Mouse (Mus musculus) heart, adult 11 months (tissue): ENCODE measurements around the gene Rsph6a.
"Not testable (repeated sequence)": the region's sequence is repeated elsewhere in the genome, so short reads cannot be mapped to it uniquely, and the experiment has no call there.

Experiments
- DNase-seq: peaks from one replicate; pipeline ENCODE4 v3.0.0; 2022

Rsph6a gene

DNA sequence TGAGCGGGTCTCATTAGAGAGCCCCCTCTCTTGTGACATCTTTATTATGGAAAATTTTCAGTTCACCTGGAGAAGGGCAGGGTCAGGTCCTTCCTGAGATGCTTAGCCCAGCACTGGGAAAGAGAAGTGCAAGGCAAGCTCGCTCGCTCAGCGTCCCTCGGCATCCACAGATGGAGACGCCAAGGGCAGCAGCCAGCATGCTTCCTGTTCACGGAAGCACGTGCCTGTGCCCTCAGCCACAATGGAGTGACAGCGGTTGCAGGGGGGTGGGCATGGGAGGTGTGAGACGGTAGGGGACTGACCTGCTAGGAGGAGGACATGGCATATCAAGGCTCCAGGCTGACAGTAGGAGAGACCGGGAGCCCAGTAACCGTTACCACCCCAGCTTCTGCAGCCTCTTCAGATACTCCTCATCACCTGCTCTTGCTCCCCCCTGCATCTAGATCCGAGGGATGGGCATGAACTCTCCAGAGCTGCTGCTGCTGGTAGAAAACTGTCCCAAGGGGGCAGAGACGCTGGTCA lies 6.4 kb upstream of the Rsph6a start:
- DNase-seq = peak; percentile 87

DNA sequence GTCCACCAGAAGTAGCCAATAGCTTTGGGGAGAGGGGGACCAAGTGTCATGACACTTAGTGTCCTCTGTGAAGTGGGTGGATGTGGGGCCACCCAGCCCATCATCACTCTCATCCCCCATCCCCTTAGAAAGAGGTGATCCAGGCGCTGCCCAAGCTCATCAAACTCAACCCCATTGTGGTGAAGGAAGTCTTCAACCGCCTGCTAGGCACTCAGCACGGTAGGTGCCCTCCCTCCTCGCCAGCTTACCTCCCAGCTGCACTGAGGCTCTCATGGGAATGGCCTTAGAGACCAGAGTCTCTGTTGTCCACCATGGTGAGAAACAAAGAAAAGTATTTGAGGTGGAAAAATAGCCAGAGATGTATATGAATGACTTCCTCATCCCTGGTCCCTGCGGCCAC lies 5.2 kb upstream of the Rsph6a start:
- DNase-seq = peak; percentile 90

DNA sequence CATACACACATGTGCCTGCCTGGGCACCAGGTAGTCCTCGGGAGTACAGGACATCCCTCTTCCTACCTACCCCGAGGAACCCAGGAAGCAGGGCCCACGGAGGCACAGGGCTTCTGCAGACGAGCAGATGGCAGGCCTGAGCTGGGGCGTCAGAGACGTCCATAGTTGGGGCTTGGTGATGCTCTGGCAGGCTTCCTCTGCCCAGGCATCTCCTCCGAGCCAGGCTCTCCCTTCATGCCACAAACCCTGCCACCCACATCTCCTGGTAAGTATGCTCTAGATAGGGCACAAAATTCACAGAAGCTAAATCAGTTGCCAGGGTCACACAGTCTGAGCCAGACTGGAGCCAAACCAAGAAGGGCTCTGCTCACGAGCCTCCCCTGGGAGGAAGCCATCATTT lies 4.3 kb upstream of the Rsph6a start:
- peak; percentile 90 for DNase-seq

DNA sequence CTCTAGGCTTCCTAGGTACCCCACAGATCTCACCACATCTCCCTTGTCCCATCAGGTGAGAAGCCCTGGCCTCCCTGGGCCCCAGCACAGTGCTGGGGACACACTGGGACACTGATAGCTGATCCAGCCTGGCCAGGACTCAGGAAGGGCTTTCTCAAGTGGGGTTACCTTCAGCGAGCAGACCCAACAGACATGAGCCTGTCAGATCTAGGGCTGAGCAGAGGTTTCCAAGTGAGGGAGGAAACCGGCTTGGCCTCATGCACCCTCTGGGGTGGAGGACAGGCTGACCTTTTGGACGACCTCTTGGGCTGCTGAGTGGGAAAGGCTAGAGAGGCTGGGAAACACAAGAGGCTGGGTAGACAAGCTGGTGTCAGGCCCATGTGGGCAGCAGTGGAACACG lies 3.3 kb upstream of the Rsph6a start:
- DNase-seq = peak; percentile 93

DNA sequence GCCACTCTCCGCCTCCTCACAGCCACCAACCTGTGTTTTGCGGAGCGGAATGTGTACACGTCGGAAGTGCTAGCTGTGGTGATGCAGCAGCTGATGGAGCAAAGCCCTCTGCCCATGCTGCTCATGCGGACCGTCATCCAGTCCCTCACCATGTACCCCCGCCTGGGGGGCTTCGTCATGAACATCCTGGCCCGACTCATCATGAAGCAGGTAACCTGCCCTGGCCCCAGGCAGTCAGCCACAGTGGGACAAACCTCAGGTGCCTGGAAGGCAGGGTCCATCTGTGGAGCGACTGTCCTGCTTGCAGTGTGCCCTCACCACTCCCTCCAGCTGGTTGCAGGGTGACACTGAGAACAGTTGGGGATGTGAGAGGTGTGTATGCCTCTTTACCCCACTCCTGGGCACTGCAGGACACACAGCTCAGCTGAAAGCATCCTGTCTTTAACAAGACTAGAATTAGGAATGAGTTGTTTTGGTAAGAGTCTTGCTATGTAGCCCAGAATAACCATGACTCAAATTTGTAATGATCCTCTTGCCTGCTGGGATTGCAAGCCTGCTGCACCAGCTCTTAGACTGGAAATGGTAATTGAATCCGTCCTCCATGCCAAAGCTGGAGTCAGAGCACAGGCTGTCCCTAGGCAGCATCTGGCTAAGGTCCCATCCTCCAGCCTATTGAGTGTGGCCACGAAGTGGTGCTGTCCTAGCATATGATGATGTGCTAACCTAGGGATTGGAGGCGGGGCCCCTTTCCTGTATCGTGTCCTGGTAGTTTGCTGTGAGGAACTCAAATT lies 1.9 kb upstream of the Rsph6a start:
- peak; percentile 92 for DNase-seq

DNA sequence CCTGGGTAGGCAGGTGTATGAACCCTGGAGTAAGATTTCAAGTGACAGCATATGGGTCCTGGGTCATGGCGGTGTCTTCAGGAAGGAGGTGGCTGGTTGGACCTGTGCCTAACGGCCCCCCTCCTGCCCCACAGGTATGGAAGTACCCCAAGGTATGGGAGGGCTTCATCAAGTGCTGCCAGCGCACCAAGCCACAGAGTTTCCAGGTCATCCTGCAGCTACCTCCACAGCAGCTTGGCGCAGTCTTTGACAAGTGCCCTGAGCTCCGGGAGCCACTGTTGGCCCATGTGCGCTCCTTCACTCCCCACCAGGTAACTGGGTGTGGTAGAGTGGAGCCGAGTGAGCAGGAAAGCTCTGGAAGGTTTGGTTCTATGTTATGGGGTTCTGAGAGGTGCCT lies 1.4 kb upstream of the Rsph6a start:
- peak; percentile 89 for DNase-seq

DNA sequence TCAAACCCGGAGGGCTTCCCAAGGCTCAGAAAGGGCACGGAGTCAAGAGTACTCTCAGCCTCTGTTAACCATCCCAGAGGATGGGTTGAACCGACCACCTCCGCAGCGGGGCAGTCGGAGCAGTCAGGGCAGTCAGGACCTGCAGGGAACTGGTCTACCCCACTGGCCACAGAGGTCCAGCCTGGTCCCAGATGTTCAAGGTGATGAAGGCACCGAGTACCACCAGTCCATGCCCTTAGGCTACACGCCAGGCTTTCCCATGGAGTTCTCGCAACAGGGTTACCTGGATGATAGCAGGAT lies 237 bp downstream of the Rsph6a start:
- DNase-seq = no peak

DNA sequence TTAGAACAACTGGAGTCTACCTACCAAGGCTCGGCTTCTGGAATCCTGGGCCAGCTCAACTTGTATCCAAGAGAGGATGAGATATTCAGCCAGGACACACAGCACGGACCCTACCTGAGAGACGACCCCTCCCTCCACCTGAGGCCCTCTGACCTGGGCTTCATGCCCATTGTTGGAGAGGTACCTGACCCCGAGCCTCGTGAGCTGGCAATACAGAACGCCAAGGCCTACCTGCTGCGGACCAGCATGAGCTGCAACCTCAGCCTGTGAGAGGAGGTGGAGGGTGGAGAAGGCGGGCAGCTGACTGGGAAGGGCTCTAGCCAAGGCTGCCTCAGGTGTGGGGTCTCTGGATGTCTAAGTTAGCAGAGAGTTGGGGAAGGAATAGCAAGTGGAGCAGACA lies 618 bp downstream of the Rsph6a start:
- peak; percentile 84 for DNase-seq

DNA sequence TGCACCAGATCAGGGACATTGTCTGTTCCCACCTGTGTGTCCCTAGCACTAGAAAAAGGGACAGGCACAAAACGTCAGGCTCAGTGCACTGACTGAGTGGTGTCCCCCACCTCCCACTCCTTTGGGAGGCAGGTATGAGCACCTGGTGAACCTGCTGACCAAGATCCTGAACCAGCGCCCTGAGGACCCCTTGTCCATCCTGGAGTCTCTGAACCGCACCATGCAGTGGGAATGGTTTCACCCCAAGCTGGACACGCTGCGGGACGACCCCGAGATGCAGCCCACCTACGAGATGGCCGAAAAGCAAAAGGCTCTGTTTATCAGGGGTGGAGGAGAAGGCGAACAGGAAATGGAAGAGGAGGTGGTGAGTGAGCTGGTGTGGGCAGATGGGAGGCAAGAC lies 2.9 kb downstream of the Rsph6a start:
- peak; percentile 78 for DNase-seq

DNA sequence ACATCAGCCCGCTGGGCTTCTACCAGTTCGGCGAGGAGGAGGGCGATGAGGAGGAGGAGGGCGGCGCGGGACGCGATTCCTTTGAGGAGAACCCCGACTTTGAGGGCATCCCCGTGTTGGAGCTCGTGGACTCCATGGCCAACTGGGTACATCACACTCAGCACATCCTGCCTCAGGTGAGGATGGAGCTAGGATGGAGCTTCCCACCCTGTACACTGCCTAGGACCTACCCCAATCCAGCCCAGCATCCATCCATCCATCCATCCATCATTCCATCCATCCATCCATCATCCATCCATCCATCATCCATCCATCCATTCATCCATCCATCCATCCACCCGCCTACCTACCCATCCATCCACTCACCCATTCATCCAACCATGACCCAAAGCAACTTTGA lies 11.4 kb downstream of the Rsph6a start:
- no peak for DNase-seq

DNA sequence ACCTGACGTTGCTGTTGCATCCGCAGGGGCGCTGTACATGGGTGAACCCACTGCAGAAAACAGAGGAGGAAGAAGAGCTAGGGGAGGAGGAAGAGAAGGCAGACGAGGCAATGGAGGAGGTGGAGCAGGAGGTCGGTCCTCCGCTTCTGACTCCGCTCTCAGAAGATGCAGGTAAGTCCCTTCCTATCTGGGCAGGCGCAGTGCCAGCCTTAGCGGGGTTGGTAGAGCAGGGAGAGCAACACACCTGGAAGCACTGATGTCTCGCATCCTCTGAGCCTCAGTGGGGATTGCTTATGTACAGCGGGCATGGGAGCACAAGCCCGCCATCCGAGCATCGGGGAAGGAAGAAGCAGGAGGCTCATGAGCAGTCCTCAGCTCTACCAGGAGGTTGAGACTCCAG lies 12.6 kb downstream of the Rsph6a start:
- no peak for DNase-seq

DNA sequence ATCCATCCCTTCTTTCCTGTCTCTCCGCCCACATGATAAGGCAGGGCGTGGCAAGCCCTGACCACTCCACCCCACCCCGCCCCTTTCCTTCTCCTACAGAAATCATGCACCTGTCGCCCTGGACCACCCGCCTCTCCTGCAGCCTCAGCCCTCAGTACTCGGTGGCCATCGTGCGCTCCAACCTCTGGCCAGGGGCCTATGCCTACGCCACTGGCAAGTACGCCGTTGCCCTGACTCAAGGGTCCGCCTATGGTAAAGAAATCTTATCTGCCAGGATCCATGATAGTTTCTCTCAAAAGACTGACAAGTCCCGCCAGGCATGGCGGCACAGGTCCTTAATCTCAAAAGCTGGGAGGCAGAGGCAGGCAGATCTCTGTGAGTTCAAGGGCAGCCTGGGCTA lies 13.4 kb downstream of the Rsph6a start:
- peak; percentile 90 for DNase-seq

DNA sequence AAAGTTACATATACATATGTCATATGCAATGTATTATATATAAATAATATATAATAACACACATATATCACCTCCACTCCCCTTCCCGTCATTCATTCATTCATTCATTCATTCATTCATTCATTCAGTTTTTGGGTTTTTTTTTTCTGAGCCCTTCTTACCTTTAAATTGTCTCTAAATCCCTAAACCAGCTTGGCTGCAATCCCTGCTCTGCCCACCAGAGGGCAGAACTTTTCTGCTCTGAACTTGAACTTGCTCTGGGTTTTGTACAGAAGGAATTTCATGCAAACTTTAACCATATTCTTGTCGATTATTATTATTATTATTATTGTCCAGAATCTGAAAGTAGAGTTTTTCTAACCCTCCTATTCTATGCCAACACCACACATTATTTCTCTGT lies 14.2 kb downstream of the Rsph6a start:
- DNase-seq = no peak

DNA sequence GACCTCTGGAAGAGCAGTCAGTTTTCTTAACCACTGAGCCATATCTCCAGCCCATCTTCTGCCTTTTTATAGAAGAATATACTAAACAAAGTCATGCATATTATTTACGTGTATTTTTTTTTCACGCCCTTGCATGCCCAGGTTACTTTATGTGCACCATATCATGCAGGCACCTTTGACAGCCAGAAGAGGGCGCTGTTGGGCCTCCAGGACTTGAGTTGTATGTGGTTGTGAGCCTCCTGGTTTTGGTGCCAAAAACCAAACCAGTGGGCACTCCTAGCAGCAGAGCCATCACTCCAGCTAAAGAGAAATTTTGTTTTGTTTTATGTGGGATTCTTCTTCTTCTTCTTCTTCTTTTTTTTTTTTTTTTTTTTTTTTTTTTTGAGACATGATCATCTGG lies 15.0 kb downstream of the Rsph6a start:
- DNase-seq = no peak

DNA sequence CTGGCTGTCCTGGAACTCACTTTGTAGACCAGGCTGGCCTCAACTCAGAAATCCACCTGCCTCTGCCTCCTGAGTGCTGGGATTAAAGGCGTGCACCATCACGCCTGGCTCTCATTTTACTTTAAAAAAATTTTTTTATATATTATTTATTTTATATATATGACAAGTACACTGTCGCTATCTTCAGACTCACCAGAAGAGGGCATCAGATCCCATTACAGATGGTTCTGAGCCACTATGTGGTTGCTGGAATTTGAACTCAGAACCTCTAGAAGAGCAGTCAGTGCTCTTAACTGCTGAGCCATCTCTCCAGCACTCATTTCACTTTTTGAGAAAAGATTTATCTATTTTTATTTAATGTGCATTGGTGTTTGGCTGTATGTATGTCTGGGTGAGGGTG lies 16.5 kb downstream of the Rsph6a start:
- not testable (repeated sequence) for DNase-seq

DNA sequence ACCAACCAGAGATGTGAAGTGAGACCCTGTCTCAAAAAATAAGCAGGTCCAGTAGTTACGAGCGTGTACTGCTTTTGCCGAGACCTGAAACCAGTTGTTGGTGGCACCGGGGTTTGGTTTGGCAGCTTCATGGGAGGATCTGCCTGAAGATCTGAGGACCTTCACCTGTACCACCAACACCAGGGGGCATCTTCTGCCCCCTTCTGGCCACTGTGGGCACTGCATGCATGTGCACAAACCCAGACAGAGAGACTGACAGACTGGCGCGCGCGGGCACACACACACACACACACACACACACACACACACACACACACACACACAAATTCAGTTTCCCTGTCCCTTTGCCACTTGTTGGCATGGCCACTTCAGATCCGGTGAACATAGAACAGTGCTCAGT lies 19.0 kb downstream of the Rsph6a start:
- no peak for DNase-seq

DNA sequence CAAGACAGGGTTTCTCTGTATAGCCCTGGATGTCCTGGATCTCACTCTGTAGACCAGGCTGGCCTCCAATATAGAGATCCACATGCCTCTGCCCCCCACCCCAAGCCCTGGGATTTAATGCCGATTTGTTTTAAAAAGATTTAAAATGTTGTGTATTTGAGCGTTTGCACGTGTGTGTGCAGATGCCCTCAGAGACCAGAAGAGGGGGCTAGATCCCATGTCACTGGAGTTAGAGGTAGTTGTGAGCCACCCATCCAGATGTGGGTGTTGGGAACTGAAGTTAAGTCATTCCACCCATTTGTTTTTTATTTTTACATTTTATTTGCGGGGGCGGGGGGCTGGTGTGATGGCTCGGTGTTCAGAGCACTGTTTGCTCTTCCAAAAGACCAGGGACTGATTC lies 20.0 kb downstream of the Rsph6a start:
- DNase-seq = no peak

DNA sequence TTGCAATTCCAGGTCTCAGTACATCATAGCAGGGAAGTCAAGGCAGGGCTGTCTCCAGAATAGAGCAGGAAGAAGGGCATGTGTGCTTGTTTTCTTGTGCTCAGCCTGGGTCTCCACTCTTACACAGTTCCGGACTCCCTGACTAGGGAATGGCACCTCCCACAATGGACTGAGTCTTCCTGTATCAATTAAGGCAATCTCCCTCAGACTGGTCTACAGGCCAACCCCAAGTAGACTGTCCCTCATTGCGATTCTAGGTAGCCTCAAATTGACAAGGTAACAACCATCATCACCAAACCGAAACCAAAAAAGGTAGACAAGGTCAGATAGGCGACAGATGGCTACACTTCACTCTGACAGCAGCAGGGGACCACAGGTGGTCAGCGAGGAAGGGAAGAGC lies 20.7 kb downstream of the Rsph6a start:
- DNase-seq = peak; percentile 92

DNA sequence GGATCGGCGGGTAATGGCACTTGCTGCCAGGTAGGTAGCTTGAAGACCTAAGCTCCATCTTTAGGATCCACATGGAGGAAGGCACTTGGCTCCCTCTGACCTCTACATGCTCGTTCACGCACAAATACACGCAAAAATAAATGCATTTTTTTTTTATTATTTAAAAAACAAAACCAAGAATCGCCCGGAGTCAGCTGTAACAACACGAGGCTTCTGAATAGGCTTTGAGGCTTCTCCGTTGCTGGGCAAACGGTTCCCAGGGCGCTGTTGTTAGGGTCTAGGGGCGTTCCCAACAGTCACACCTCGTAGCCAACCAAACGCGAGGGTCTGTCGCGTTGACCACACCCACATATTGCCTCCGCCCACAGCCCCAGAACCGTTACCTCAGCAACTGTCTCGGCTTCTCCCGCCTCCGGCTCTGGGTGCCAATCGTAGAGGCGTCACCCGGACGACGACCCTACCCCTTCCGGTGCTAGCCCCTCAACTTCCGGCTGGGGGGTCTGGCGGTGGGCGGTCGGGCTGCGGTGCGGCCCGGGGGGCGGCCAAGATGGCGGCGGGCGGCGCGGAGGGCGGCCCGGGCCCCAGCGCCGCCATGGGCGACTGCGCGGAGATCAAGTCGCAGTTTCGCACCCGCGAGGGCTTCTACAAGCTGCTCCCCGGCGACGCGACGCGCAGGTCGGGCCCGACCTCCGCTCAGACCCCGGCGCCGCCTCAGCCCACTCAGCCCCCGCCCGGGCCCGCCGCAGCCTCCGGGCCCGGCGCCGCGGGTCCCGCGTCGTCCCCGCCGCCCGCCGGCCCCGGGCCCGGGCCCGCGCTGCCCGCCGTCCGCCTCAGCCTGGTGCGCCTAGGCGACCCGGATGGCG lies 21.5 kb downstream of the Rsph6a start, which contains the start of gene Dmwd:
Gene Dmwd, plus strand, starts transcription at position 505 of the 863 bp plus-strand sequence.
- DNase-seq = peak; percentile 100

DNA sequence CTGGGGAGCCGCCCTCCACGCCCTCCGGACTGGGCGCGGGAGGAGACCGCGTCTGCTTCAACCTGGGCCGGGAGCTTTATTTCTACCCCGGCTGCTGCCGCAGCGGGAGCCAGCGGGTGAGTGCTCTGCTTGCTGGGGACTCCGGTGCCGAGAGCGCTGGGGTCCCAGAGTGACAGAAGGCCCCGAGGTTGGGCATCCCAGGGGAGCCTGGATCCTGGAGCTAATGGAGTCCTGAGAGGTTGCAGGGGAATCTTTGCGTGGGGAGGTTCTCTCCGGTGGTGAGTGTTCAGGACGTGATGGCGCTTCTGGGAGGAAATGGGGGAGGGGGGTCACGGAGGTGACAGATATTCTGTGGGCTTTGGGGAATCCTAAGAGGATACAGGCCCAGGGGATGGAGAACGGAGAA lies 22.1 kb downstream of the Rsph6a start:
- peak; percentile 96 for DNase-seq

DNA sequence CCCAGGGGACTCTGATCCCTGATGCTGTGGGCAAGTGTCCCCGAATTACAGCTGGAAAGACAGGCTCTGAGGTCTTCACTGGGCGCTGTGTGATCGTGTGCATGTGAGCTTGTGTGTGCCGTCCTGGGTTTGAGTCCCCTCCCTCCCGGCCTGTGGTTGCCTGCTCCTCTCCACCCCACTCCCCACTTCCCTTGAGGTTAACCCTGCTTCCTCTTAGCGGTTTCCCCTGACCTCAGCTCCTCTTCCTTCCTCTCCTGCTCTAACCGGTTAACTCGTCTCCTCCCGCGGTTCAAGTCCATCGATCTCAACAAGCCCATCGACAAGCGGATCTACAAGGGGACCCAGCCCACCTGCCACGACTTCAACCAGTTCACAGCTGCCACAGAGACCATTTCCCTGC lies 23.3 kb downstream of the Rsph6a start:
- peak; percentile 97 for DNase-seq

DNA sequence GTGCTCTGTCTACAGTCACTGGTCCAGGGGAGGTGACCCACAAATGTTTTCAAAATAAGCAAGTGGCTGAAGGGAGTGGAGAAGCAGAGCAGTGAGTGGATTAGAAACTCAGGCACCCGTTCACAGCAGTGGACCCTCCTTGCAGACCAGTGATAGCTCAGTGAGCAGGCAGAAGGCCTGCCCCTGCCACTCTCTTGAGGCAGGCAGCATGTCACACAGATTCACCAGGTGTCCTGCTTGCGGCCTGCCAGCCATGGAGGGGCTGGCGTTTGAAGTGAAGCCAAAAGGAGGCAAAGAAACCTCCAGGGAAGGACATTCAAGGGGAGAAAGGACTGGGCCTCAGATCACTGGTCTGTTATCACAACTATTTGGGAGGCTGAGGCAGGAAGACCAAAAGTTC lies 24.2 kb downstream of the Rsph6a start:
- DNase-seq = peak; percentile 91

DNA sequence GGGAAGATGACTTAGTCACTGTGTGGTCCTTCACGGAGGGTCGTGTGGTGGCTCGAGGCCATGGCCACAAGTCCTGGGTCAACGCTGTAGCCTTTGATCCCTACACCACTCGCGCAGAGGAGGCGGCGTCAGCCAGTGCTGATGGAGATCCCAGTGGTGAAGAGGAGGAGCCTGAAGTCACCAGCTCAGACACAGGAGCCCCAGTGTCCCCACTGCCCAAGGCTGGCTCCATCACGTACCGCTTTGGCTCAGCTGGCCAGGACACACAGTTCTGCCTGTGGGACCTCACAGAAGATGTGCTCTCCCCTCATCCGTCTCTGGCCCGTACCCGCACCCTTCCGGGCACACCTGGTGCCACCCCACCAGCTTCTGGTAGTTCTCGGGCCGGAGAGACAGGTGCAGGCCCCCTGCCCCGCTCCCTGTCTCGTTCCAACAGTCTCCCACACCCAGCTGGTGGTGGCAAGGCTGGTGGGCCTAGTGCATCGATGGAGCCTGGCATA lies 26.0 kb downstream of the Rsph6a start:
- DNase-seq = peak; percentile 90

DNA sequence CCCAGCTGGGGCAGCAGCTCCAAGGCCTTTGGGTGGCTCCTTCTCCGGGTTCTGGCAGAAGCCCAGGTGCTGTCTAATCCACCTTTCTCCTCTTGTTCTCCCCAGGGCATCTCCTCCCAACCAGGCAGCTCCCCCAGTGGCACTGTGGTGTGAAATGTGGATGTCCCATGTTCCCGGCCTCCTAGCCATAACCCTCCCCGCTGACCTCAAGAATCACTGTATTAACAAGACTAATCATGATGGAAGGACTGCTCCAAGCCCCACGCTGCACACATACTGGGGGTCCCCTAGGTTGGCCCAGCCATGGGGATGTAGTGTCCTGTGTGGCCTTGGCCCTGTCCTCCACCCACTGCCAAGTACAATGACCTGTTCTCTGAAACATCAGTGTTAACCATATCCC lies 27.7 kb downstream of the Rsph6a start:
- peak; percentile 94 for DNase-seq
